Mouse (Mus musculus) embryonic fibroblast, embryonic 13.5 days (primary cell): ENCODE results near the gene Ptges2. TPM values are rescaled to one million over a fixed set of nuclear protein-coding genes. Genes with fewer than 3 reads are reported as not detected.
"Not testable (repeated sequence)": the region's sequence is repeated elsewhere in the genome, so short reads cannot be mapped to it uniquely, and the experiment has no call there.

Source experiments
- H3K27ac ChIP-seq: 2 replicates; pipeline ENCODE4 v1.5.1; 2012; ENCODE audit warnings: low read length, control low read depth, inconsistent platforms; ENCODE audit not compliant: insufficient read depth
- H3K4me1 ChIP-seq: 2 replicates; pipeline ENCODE4 v1.6.1; 2011; ENCODE audit warnings: low read length; ENCODE audit not compliant: control insufficient read depth, insufficient read depth
- H3K4me3 ChIP-seq: 2 replicates; pipeline ENCODE4 v1.5.1; 2011; ENCODE audit warnings: mild to moderate bottlenecking, control low read depth, low read length; ENCODE audit not compliant: insufficient read depth
- CTCF ChIP-seq: IDR thresholded peaks from 2 replicates; pipeline ENCODE4 v1.5.1; 2011; ENCODE audit warnings: mild to moderate bottlenecking, control low read depth, low read length, moderate library complexity, borderline replicate concordance; ENCODE audit not compliant: insufficient read depth
- POLR2A ChIP-seq: IDR thresholded peaks from 2 replicates; pipeline ENCODE4 v1.6.1; 2011; ENCODE audit warnings: low read depth, mild to moderate bottlenecking, control low read depth, low read length, moderate library complexity
- polyA plus RNA-seq: library from polyadenylated mRNA; stranded (reverse); fragments of >200 nt; gene quantifications from 2 replicates; pipeline ENCODE4 v1.2.4, GENCODE M21; 2011; ENCODE audit warnings: low read depth; ENCODE audit not compliant: missing spikeins, insufficient read length

The Ptges2 gene
- polyA plus RNA-seq, 1 experiment, result 14.3 TPM

- Histone ChIP-seq H3K4me1 (peaks cover 5% of the 10 kb centered on the region; the same call in 1 of the 2 replicates), H3K27ac (no peak overlapping the region), H3K4me3 (no peak overlapping the region)
- TF ChIP-seq POLR2A (no peak), CTCF (no peak)
Observed at GRCm38 (mm10) chr2:32354336-32354895, 41.3 kb upstream of the Ptges2 start.

DNA sequence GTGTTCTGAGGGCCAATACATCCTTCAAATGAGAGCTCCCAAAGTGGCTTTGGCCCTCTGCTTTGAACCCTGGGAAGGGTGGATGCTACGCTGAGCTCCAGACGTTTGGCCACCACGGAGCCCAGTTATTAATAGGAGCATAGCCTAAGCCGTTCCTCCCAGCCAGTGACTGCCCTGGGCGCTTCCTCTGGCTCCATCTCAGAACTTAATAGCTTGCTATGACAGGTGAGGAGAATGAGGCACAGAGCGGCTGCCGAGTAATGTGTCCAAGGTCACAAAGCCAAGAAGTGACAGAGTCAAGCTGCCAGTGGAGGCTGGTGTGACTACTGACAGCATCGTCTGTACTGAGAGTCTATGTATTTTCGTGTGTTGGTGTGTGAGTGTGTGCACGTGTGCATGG lies 39.5 kb upstream of the Ptges2 start:
- TF ChIP-seq CTCF (no peak), POLR2A (no peak)
- Histone ChIP-seq H3K4me3 (no peak overlapping the region), H3K4me1 (peaks cover 3% of the 10 kb centered on the region; the same call in 1 of the 2 replicates), H3K27ac (no peak overlapping the region)

DNA sequence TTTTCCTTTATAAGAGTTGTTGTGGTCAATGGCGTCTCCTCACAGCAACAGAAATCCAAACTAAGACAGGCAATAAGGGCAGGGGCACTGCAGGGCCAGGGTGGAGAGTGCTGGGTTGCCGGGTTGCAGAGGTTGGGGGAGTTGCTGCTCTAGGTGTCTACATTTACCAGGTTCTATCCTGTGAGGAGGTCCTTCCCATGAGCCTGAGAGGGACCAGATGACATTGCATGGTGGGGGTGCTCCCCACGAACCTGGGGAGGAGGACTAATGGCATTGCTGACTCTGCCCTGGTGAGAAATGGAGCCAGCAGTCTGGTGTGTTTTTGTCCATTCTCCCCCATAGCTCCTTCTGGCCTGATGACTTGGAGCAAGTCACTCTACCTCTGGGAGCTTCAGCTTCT lies 38.0 kb upstream of the Ptges2 start:
- no peak overlapping the region for H3K27ac ChIP-seq
- no peaks in the 10 kb centered on the region for H3K4me1 ChIP-seq
- no peak overlapping the region for H3K4me3 ChIP-seq
- TF ChIP-seq POLR2A (no peak), CTCF (no peak)

- H3K27ac ChIP-seq, result no peak overlapping the region
- no peak for TF ChIP-seq POLR2A
- TF ChIP-seq CTCF, result no peak
- H3K4me1 ChIP-seq, result no peaks in the 10 kb centered on the region
- no peak overlapping the region for H3K4me3 ChIP-seq
Observed at GRCm38 (mm10) chr2:32358381-32358780, 37.3 kb upstream of the Ptges2 start.

- Histone ChIP-seq H3K4me1 (no peaks in the 10 kb centered on the region; the same call in 1 of the 2 replicates), H3K4me3 (peak overlapping the region; percentile 47), H3K27ac (no peak overlapping the region)
- no peak for TF ChIP-seq CTCF
- TF ChIP-seq POLR2A, result no peak
Observed at GRCm38 (mm10) chr2:32360741-32361140, 35.0 kb upstream of the Ptges2 start.

DNA sequence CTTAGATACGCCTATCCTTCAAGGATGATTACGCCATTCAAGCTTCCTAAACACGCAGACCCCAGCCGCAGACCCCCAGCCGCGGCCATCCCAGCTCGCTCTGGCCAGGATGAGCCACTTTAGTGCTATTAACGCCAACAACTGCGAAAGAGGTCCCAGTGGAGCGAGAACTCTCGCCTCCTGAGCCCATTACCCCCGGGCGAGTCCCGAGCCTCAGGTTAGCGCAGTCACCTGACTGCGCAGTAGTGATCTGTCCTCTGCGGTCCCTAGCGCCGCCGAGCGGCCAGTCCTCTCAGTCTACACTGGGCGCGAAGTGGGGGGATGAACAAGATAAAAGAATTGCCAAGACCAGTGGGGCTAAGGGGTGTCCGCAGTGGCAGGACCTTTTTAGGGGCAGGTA lies 34.3 kb upstream of the Ptges2 start:
- TF ChIP-seq POLR2A (no peak), CTCF (peak; percentile 54; the same call in 1 of the 2 replicates)
- Histone ChIP-seq H3K4me1 (no peaks in the 10 kb centered on the region; the same call in 1 of the 2 replicates), H3K27ac (no peak overlapping the region), H3K4me3 (peak overlapping the region; percentile 47)

DNA sequence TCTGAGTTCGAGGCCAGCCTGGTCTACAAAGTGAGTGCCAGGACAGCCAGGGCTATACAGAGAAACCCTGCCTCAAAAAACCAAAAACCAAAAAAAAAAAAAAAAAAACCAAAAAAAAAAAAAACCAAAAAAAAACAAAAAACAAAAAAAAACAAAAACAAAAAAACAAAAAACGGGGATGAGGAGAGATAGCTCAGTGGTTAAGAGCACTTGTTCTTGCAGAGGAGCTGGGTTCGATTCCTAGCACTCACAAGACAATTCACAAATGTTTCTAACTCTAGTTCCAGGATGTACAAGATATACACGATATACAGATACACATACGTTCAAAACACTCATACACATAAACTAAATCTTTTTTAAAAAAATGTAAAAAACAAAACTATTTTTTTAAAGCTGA lies 33.4 kb upstream of the Ptges2 start:
- not testable (repeated sequence) for H3K4me1 ChIP-seq
- Histone ChIP-seq H3K27ac (peak overlapping the region; percentile 44; the same call in 1 of the 2 replicates), H3K4me3 (peak overlapping the region; percentile 64)

GRCm38 (mm10) chr2:32362817-32363340 lies 32.8 kb upstream of the Ptges2 start:
- TF ChIP-seq CTCF, result peak; percentile 70
- TF ChIP-seq POLR2A, result peak; percentile 76
- no peaks in the 10 kb centered on the region; the same call in 1 of the 2 replicates for H3K4me1 ChIP-seq
- H3K4me3 ChIP-seq, result peak overlapping the region; percentile 64
- peak overlapping the region; percentile 44 for H3K27ac ChIP-seq

GRCm38 (mm10) chr2:32363376-32364106 lies 32.2 kb upstream of the Ptges2 start:
- H3K27ac ChIP-seq, result peak overlapping the region; percentile 44
- no peak for TF ChIP-seq CTCF
- TF ChIP-seq POLR2A, result no peak
- no peaks in the 10 kb centered on the region; the same call in 1 of the 2 replicates for H3K4me1 ChIP-seq
- H3K4me3 ChIP-seq, result peak overlapping the region; percentile 64

DNA sequence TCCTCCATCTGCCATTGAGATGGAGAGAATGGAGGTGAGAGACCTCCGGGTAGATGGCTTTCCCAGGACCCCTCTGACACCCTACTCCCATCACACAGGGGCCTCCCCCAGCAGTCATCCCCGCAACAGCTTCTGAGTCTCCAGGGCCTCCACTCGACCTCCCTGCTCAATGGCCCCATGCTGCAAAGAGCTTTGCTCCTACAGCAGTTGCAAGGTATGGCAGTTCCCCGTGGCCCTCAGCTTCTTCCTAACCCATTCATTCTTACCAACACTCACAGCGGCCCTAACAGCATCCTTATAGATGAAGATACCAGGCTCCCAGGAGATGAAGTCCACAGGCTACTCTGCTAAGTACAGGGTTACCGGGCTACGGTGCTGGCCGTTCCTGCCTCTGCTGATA lies 31.6 kb upstream of the Ptges2 start:
- Histone ChIP-seq H3K4me3 (peak overlapping the region; percentile 64; the same call in 1 of the 2 replicates), H3K27ac (no peak overlapping the region), H3K4me1 (no peaks in the 10 kb centered on the region; the same call in 1 of the 2 replicates)
- TF ChIP-seq POLR2A, result no peak
- TF ChIP-seq CTCF, result no peak
